Mouse (Mus musculus) right cerebral cortex, postnatal 10 days (tissue): Measurements from ENCODE around the gene Gfra4.
A peak's percentile ranks its signal among the peaks of the same experiment; 100 is the strongest.
"Not testable (repeated sequence)": the region's sequence is repeated elsewhere in the genome, so short reads cannot be mapped to it uniquely, and the experiment has no call there.

ENCODE experiments used
- DNase-seq, 2 experiments: peaks; one replicate each; pipeline ENCODE4 v3.0.0; 2021; ENCODE audit warnings: low spot score in 2 of 2

Gene Gfra4

GRCm38 (mm10) chr2:131052043-131052442 lies 9.2 kb upstream of the Gfra4 start:
- DNase-seq: no peak

- no peak for DNase-seq
These were observed 3.1 kb upstream of the Gfra4 start for GRCm38 (mm10) chr2:131046025-131046424.

GRCm38 (mm10) chr2:131044989-131045720 lies 2.3 kb upstream of the Gfra4 start:
- peak in 1 of 2 experiments; percentile 28 for DNase-seq

GRCm38 (mm10) chr2:131044354-131044852 lies 1.5 kb upstream of the Gfra4 start:
- DNase-seq: no peak

GRCm38 (mm10) chr2:131040854-131041825 lies 1.7 kb downstream of the Gfra4 start:
- DNase-seq: peak; percentile 86 to 88

GRCm38 (mm10) chr2:131038675-131039074 lies 4.2 kb downstream of the Gfra4 start:
- no peak for DNase-seq

GRCm38 (mm10) chr2:131038197-131038596 lies 4.7 kb downstream of the Gfra4 start:
- DNase-seq: no peak

GRCm38 (mm10) chr2:131037226-131037990 lies 5.5 kb downstream of the Gfra4 start:
- peak; percentile 42 to 60 for DNase-seq

GRCm38 (mm10) chr2:131036757-131037156 lies 6.1 kb downstream of the Gfra4 start:
- no peak for DNase-seq

GRCm38 (mm10) chr2:131036343-131036742 lies 6.5 kb downstream of the Gfra4 start:
- no peak for DNase-seq

GRCm38 (mm10) chr2:131031406-131031805 lies 11.5 kb downstream of the Gfra4 start:
- DNase-seq: not testable (repeated sequence)

- DNase-seq: no peak
These were observed 11.9 kb downstream of the Gfra4 start for GRCm38 (mm10) chr2:131030998-131031397.

GRCm38 (mm10) chr2:131030561-131030960 lies 12.3 kb downstream of the Gfra4 start:
- DNase-seq: no peak

GRCm38 (mm10) chr2:131029065-131029935 lies 13.6 kb downstream of the Gfra4 start:
- DNase-seq: no peak

- no peak for DNase-seq
These were observed 15.9 kb downstream of the Gfra4 start for GRCm38 (mm10) chr2:131026941-131027340.

- no peak for DNase-seq
These were observed 17.7 kb downstream of the Gfra4 start for GRCm38 (mm10) chr2:131025230-131025629.

GRCm38 (mm10) chr2:131010566-131010965 lies 32.3 kb downstream of the Gfra4 start:
- DNase-seq: no peak

GRCm38 (mm10) chr2:131009123-131009522 lies 33.8 kb downstream of the Gfra4 start:
- no peak for DNase-seq

GRCm38 (mm10) chr2:130992818-130993217 lies 50.1 kb downstream of the Gfra4 start:
- peak in 1 of 2 experiments; percentile 43 for DNase-seq
